Mouse (Mus musculus): Measurements from ENCODE around the gene Rps18.

GRCm38 (mm10) chr17:33953310-33953709, 2.5 kb downstream of the Rps18 start:
- TF ChIP-seq CTCF (IDR thresholded peaks at IDR 0.05; ENCODE audit: low read depth) (no peak), EP300 (IDR thresholded peaks at IDR 0.05; ENCODE audit: low read depth) (no peak)
